In genomic region chrX:110120720-110121119, GRCm38 (mm10) we compare ENCODE assay signal across 23 mouse cellular contexts.
DNase-seq lines count a peak whose midpoint lies in the region; ATAC-seq and TF ChIP-seq lines count a peak whose summit lies in the region.
"Had no signal": no experiment of that assay in that cellular context is flagged by ENCODE, and none has a peak within 500 bp of the region (broad histone marks: within the 10 kb centered on the region; RNA-seq: fewer than 3 reads in every experiment).

No protein-coding gene starts in this region.

- ATAC-seq in megakaryocyte, adult 5-6 weeks (ENCODE audit: poor library complexity, severe bottlenecking) = no peak
- ATAC-seq: activated CD4-positive, CD25-positive, alpha-beta regulatory T cell, adult 4 months; CD4-positive, CD25-positive, alpha-beta regulatory T cell, adult 4 months; Patski had no signal

- H3K4me1 ChIP-seq in MEL (ENCODE audit: control insufficient read depth in 1 of 2, insufficient read depth in 2 of 2, low read length in 2 of 2) = no peaks in the 10 kb centered on the region
- no peaks in the 10 kb centered on the region for H3K4me1 ChIP-seq in heart, embryonic 10.5 days

- H3K36me3 ChIP-seq in MEL (ENCODE audit: control insufficient read depth in 1 of 2, insufficient read depth in 2 of 2, low read length in 2 of 2) = peaks cover 0 to 2% of the 10 kb centered on the region in 2 experiments; a peak in 1 of 4 replicates
- no peaks in the 10 kb centered on the region for H3K36me3 ChIP-seq in heart, embryonic 10.5 days
- H3K36me3 ChIP-seq: G1E had no signal

- TF ChIP-seq CTCF in MEL (IDR thresholded peaks at IDR 0.05 in 2 of 3, conservative IDR thresholded peaks at IDR 0.05 in 1 of 3; ENCODE audit: control insufficient read depth in 1 of 3, insufficient read depth in 1 of 3, low read depth in 2 of 3, low read length in 3 of 3, poor library complexity in 1 of 3, severe bottlenecking in 1 of 3) = peak in 2 of 3 experiments; percentile 50 to 61; a peak in 5 of 6 replicates

- TF ChIP-seq POLR2A in MEL (IDR thresholded peaks at IDR 0.05; ENCODE audit: control insufficient read depth in 1 of 2, insufficient read depth in 1 of 2, low read depth in 1 of 2, low read length in 2 of 2, poor library complexity in 1 of 2) = no peak

- no peak overlapping the region for H3K27ac ChIP-seq in MEL (ENCODE audit: control insufficient read depth, low read depth, low read length)
- no peak overlapping the region for H3K27ac ChIP-seq in heart, embryonic 10.5 days

- no peak overlapping the region for H3K9ac ChIP-seq in MEL (ENCODE audit: control insufficient read depth, low read depth, low read length, poor library complexity, severe bottlenecking)

- no peaks in the 10 kb centered on the region for H3K79me2 ChIP-seq in MEL (ENCODE audit: control insufficient read depth, insufficient read depth, low read length, poor library complexity)

- DNase-seq in cerebellum, postnatal 10 days = peak; percentile 1 to 2
- DNase-seq in cerebellum, adult 8-10 months = no peak
- DNase-seq in A20 (ENCODE audit: low read depth, low spot score) (peak; percentile 14), MEL (ENCODE audit: low read depth, low spot score) (peak; percentile 56)
- no peak for DNase-seq in heart, embryonic 10.5 days (ENCODE audit: low spot score)
- DNase-seq: adrenal gland, adult 2 months; adrenal gland, adult 8-10 months; adrenal gland, postnatal 10 days; adrenal gland, postnatal 14 days; adrenal gland, postnatal 25 days; adrenal gland, postnatal 36 days; B cell, adult 2 months; cerebellum, adult 11 months; cerebellum, adult 11-12 months; cerebellum, adult 18-20 months; cerebellum, adult 2 months; cerebellum, adult 9-10 months had no signal

- H3K27me3 ChIP-seq in MEL (ENCODE audit: control insufficient read depth in 1 of 2, insufficient read depth in 2 of 2, low read length in 2 of 2) = no peaks in the 10 kb centered on the region
- H3K27me3 ChIP-seq in heart, embryonic 10.5 days (ENCODE audit: insufficient read depth, poor library complexity, severe bottlenecking) = no peaks in the 10 kb centered on the region
- H3K27me3 ChIP-seq: CH12.LX, Patski had no signal

- WGBS in heart, embryonic 10.5 days = 59% methylated on average over 1 of the region's 1 CpGs

- TF ChIP-seq EP300 in MEL (IDR thresholded peaks at IDR 0.05; ENCODE audit: low read depth in 1 of 2, low read length in 2 of 2) = no peak

- H3K4me3 ChIP-seq in MEL (ENCODE audit: control insufficient read depth in 1 of 2, insufficient read depth in 1 of 2, low read depth in 2 of 2, low read length in 2 of 2) = no peak overlapping the region
- no peak overlapping the region for H3K4me3 ChIP-seq in heart, embryonic 10.5 days

- no peaks in the 10 kb centered on the region for H3K9me3 ChIP-seq in MEL (replicated peaks; ENCODE audit: insufficient read depth, low read length)
- no peaks in the 10 kb centered on the region for H3K9me3 ChIP-seq in heart, embryonic 10.5 days
- H3K9me3 ChIP-seq: G1E had no signal

- peak; percentile 75 for TF ChIP-seq RAD21 in MEL (IDR thresholded peaks at IDR 0.05; ENCODE audit: low read depth, low read length)

TF ChIP-seq in MEL, 35 proteins besides CTCF, POLR2A, EP300 and RAD21:
- TF ChIP-seq ZC3H11A (IDR thresholded peaks at IDR 0.05; ENCODE audit: low read depth, low read length) (peak; percentile 71), ETS1 (IDR thresholded peaks at IDR 0.05; ENCODE audit: low read depth, low read length) (no peak), SMC3 (IDR thresholded peaks at IDR 0.05; ENCODE audit: low read depth, low read length) (peak; percentile 77)

Comparison
In these comparisons a context has a peak if more than half of its experiments do, and no peak if none do; other contexts are left out.
1. DNase-seq: peak in cerebellum, postnatal 10 days (2 of 2), A20 (single experiment) and MEL (single experiment); none in cerebellum, adult 8-10 months (single experiment) and heart, embryonic 10.5 days (single experiment).